Mouse (Mus musculus) neural tube, embryonic 11.5 days (tissue): ENCODE data around the gene Chka. TPM values are rescaled to one million over a fixed set of nuclear protein-coding genes. Genes with fewer than 3 reads are reported as not detected.

ENCODE experiments used
- polyA plus RNA-seq: library from polyadenylated mRNA; unstranded; fragments of >200 nt; fragmentation: Nextera tagmentation; extraction: Ambion mirVana; gene quantifications from 2 replicates; pipeline ENCODE4 v1.2.1, GENCODE M21; 2014

Chka gene
- polyA plus RNA-seq, 1 experiment from 2014 or later = 59.5 TPM

Other genes starting within 250 kb of the Chka start
- gene Lrp5, start 165.2 kb upstream of the Chka start, polyA plus RNA-seq = 3.2 and 3.8 TPM in 2 replicates
- 44.5 and 46.7 TPM in 2 replicates for gene 1810055G02Rik, start 143.5 kb upstream of the Chka start, polyA plus RNA-seq
- 40.7 and 42.0 TPM in 2 replicates for gene Kmt5b, start 84.4 kb upstream of the Chka start, polyA plus RNA-seq
- 17.3 TPM in 2 replicates for gene Tcirg1, start 55.4 kb downstream of the Chka start, polyA plus RNA-seq
- 258 and 266 TPM in 2 replicates for gene Ndufs8, start 61.0 kb downstream of the Chka start, polyA plus RNA-seq
- gene Aldh3b1, start 78.0 kb downstream of the Chka start, polyA plus RNA-seq = 0.65 and 0.73 TPM in 2 replicates
- 5.3 and 7.1 TPM in 2 replicates for gene Unc93b1, start 83.4 kb downstream of the Chka start, polyA plus RNA-seq
- not detected in 2 replicates for gene Aldh3b3, start 106.9 kb downstream of the Chka start, polyA plus RNA-seq
- 0.86 and 1.1 TPM in 2 replicates for gene Aldh3b2, start 120.6 kb downstream of the Chka start, polyA plus RNA-seq
- 2.4 and 3.2 TPM in 2 replicates for gene Acy3, start 134.8 kb downstream of the Chka start, polyA plus RNA-seq
- gene Tbx10, start 141.0 kb downstream of the Chka start, polyA plus RNA-seq = 0.22 TPM in 1 of 2 replicates, not detected in the other
- 20.6 and 20.8 TPM in 2 replicates for gene Nudt8, start 148.8 kb downstream of the Chka start, polyA plus RNA-seq
- gene Gm49405, start 148.9 kb downstream of the Chka start, polyA plus RNA-seq = 1.8 and 1.9 TPM in 2 replicates
- gene Doc2g, start 151.5 kb downstream of the Chka start, polyA plus RNA-seq = 2.7 and 2.8 TPM in 2 replicates
- 207 and 208 TPM in 2 replicates for gene Ndufv1, start 161.0 kb downstream of the Chka start, polyA plus RNA-seq
- gene Gstp1, start 186.2 kb downstream of the Chka start, polyA plus RNA-seq = 361 TPM in 2 replicates
- 0.68 and 1.2 TPM in 2 replicates for gene Gstp2, start 194.2 kb downstream of the Chka start, polyA plus RNA-seq
- gene Gstp3, start 207.8 kb downstream of the Chka start, polyA plus RNA-seq = not detected in 2 replicates
- gene Cabp2, start 229.8 kb downstream of the Chka start, polyA plus RNA-seq = not detected in 2 replicates
- gene Cdk2ap2, start 245.4 kb downstream of the Chka start, polyA plus RNA-seq = 81.3 and 86.7 TPM in 2 replicates
- gene Pitpnm1, start 248.2 kb downstream of the Chka start, polyA plus RNA-seq = 9.9 and 13.1 TPM in 2 replicates